Mouse (Mus musculus): ENCODE measurements at regions not wholly inside any gene's neighbourhood (a gene's known extent, or its start where the extent isn't known, plus 50 kb on each side); places are given as distances from the start of the nearest gene placed in this dataset.

DNA sequence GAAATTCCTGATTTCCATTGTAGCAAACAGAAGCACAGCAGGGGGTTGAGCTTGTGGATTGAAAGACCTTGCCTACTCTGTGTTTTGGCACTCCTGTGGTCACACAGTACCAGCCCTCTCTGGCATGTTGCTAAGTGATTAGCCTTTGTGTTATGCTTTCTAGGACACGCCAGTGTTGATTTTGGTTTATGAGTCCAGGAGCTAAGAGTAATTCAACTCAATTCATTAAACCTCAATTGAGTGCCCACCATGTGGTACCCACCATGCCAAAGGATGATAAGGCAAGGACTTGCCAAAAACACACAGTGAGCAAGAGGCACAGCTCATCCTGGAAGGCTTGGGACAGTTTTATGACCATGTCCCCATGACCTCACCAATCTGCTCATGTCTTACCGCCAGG, 221.1 kb upstream of the Sox14 start:
- DNase-seq (ENCODE audit: low read depth, low spot score), result no peak

- DNase-seq (ENCODE audit: low read depth, low spot score), result no peak
Observed at GRCm38 (mm10) chr9:100095559-100095959, 219.6 kb upstream of the Sox14 start.

DNA sequence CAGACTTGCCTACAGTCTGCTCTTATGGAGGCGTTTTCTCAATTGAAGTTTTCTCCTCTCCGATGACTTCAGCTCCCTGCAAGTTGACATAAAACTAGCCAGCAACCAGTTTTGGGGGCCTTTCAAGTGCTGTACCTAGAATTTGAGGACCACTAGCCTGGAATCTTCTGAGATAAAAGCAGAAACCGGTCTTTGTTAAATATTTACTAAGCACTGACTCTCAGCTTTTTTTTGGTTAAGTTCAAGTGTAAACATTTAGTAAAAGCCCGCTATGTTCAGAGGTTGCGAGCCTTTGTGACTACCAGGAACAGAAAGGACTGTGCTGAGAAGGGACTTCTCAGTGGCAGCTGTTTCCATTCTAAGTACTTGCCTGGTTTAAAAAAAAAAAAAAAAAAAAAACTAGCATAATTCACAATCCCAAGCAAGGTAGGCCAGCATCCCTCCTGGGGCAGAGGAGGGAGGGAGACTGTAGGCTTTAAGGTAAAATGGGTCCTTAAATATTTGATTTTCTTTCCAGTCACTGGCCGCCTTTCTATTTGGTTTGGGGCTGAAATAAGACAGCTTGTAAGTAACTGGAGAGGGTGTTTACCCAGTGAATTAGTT, 219.1 kb upstream of the Sox14 start:
- DNase-seq (ENCODE audit: low read depth, low spot score), result no peak

DNA sequence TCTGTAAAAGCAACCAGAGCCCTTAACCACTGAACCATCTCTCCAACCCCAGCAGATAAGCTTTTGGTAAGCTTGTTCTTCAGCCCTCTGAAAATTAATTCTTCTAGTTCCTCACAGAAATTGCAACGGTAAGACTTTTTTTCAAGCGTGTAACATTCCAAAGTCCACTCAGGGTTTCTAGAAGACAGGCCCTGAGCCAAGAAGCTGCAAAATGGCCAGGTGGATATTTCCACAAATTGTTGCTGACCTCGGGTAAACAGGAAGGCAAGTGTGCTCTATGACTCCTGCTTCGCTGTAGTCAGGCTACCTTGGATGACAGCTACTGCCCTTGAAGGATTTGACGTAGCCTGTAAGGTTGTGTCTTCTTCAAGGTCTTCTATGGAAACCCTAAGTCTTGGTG, 195.2 kb upstream of the Sox14 start:
- DNase-seq (ENCODE audit: low read depth, low spot score), result no peak

DNA sequence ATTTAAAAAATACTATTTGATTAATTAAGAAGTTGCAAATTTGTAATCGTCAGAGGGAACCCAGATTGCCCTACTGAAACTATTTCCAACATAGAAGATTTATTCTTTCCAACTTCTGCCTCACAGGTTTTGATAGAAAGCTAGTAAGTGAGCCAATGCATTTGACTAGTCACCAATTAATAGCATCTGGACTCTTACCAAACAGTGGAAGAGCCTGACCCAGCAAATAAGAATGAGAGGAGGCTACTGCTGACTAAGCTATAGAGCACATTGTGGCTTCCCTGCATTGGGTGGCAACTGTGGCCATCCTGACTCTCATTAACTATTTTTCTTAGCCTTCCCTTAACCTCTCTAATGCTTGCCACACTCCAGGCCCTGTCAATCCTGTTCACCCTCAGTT, 182.6 kb upstream of the Sox14 start:
- DNase-seq (ENCODE audit: low read depth, low spot score), result no peak

DNA sequence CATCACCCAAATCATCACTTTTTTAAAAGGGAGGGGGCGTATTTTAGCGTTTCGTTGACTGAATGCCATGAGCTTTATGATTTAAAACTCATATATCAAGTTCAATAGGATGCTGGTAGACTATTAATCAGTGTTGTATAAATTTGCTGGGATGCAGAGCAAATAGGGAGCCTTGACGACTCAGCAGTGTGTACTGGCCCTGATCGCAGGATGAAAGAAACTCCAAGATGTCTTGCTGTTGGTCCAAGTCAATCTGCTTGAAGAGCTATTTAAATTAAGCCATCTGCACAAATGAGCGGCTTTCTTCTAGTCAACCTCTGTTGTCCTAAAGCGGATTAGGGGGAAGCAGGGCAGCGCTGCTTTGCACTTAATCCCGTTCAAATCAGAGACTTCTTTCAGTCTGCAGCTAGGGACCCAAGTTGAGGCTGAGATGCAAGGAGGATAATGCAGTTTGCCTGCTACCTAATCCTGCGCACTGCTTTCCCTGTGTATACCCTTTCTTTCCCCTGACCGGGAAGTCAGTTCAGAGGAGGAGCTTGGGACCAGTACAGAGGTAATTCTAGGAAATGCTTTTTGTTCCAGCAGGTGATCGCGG, 170.3 kb upstream of the Sox14 start:
- DNase-seq (ENCODE audit: low read depth, low spot score), result no peak

- DNase-seq (ENCODE audit: low read depth, low spot score), result peak; percentile 21
Observed at GRCm38 (mm10) chr9:100045636-100046035, 169.7 kb upstream of the Sox14 start.

GRCm38 (mm10) chr9:100041776-100042175, 165.8 kb upstream of the Sox14 start:
- DNase-seq (ENCODE audit: low read depth, low spot score), result no peak

DNA sequence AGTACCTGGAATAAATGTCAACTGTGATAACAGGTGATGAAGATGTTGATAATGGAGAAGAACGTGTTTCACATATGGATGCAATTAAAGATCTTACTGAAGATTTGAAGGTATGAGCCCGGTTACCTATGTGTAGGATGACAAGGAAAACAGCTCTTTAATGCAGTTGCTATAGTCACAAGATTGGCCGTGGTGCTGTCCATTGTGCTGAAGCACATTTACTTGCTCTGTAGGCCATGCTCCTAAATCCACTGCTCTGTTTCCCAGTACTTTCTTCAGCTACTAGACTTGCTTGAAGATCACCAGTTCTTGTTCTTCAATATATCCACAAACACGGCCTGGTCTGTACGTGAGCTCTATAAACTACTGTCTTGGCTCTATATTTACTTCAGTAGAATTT, 147.7 kb upstream of the Sox14 start:
- DNase-seq (ENCODE audit: low read depth, low spot score), result peak; percentile 77

DNA sequence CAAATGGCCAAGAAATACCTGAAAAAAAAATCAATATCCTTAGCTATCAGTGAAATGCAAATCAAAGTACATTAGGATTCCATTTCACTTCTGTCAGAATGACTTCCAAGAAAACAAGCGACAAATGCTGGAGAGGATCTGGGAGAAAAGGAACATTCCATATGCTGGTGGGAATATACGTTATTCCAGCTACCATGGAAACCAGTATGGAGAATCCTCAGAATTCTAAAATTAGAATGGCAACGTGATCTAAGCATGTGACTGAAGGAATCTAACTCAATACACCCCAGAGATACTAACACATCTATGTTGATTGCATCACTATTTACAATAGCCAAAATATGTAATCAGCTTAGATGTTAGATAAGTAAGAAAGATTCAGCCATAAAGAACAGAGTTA, 146.1 kb upstream of the Sox14 start:
- no peak for DNase-seq (ENCODE audit: low read depth, low spot score)

DNA sequence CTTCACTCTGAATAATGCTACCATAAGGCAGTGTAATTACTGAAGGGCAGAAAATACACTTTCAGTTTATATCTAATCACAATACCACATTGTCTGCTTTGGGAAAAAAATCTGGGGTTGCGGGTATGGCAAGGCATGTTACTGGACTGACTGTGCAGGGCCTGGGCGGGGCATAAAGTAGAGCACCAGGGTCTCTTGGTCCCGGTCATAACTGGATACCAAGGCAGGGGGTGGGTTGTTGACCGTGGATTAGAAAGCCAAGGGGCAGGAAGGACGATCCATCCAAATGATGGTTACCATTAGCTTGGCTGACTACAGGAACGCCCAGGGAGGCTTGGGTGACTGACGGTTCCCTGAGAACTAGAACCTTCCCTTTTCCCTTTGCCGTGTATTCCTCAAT, 119.2 kb upstream of the Sox14 start:
- no peak for DNase-seq (ENCODE audit: low read depth, low spot score)

DNA sequence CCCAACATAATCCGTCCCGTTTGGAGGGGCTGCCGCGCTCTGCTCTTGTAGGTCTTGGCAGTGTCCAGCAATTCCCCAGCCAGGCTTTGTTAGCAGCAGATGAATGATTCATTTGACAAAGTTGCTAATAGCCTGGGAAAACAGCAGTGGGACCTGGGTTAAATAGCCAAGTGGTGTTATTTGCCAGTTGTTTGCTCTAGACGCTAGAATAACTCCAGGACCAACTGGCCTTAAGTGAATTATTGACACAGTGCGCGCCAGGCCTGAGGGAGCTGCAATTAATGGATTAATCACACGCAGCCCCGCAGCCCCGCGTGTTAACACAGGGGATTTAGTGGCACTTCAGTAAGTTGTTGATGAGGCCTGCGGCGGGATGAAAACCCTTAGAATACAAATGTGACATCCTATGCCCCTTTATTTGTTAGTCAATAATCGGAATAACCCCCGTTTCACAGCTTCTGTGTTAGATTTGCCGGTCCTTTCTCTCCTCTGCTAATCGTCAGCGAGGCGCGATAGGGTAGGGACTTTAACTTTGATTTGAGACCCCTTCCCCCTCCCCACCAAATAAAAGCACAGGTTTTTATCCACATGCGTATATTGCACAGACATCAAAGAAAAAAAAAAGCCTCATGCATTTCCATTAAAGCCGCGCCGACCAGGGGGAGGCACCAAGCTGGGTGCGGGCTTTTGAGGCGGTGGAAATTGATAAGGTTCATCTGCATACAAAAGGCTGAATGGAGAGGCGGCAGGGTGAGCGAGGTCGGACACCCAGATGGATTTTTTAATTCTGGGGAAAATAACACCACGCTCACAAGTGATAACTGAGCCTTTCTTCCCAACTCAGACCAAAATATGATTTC, 118.5 kb upstream of the Sox14 start:
- DNase-seq (ENCODE audit: low read depth, low spot score), result peak; percentile 41

- no peak for DNase-seq (ENCODE audit: low read depth, low spot score)
Observed at GRCm38 (mm10) chr9:99987376-99987775, 111.4 kb upstream of the Sox14 start.

DNA sequence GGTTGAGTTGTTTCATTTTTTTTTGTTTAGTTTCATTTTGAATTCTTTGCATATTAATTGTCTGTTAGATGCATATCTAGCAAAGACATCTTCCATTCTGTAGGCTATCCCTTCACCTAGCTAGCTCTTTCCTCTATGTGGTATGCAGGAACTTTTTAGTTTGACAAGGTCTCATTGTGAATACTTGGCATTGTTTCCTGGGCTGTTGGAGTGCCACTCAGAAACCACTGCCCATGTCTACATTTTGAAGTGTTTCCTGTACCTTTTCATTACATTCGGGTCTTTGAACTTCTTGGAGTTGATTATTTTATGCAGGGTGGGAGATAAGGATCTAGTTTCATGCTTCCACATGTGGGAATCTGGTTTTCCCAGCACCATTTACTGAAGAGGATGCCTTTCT, 104.8 kb upstream of the Sox14 start:
- no peak for DNase-seq (ENCODE audit: low read depth, low spot score)

GRCm38 (mm10) chr9:99961561-99961960, 85.6 kb upstream of the Sox14 start:
- no peak for DNase-seq (ENCODE audit: low read depth, low spot score)

DNA sequence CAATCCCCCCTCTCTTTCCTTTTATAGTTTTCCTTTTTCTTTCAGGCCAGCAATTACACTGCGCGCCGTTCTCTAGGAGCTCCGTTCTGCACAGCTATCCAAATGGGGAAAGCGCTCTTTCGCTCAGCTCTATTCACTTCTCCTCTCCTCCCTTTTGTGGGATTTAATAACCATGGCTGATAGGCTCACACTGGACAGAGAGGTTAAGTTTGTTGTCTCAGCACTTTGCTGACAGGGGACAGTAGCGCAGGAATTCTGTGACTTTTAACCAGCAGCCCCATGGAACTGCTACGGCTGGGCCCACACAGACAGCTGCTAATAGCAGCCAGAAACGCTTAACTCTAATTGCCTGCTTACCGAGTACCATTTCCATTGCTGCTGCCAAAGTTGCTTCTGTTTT, 78.8 kb upstream of the Sox14 start:
- DNase-seq (ENCODE audit: low read depth, low spot score), result no peak

- no peak for DNase-seq (ENCODE audit: low read depth, low spot score)
Observed at GRCm38 (mm10) chr9:99954038-99954618, 78.2 kb upstream of the Sox14 start.
